In the genomic region with DNA sequence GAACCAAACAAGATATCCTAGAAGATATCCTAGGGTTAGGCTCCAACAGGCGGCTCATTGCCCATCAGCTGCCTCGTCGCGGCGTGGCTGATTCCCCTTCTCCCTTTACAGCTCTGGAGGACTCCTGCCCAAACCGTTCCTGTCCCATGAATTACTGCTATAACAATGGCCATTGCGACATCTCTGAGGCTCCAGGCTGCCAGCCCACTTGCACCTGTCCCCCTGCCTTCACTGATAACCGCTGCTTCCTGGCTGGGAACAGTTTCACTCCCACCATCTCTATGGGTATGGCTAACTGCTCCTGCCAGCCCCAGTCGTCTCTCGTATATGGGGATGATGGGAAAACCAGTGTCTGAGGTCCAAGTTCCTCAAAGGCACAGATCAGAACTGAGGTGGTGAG, we compare ENCODE assay signal across 21 mouse cellular contexts. TPM values are rescaled to one million over a fixed set of nuclear protein-coding genes. Genes with fewer than 3 reads are reported as not detected.
"Had no signal": no experiment of that assay in that cellular context is flagged by ENCODE, and none has a peak within 500 bp of the region (broad histone marks: within the 10 kb centered on the region; RNA-seq: fewer than 3 reads in every experiment).

No protein-coding gene starts in this region.

- H3K4me1 ChIP-seq: midbrain, embryonic 15.5 days; stomach, embryonic 15.5 days had no signal

- H3K27me3 ChIP-seq: midbrain, embryonic 13.5 days; midbrain, embryonic 15.5 days; neural tube, embryonic 12.5 days; stomach, embryonic 15.5 days had no signal

- H3K27ac ChIP-seq: liver, embryonic 14.5 days; midbrain, embryonic 13.5 days; midbrain, embryonic 15.5 days; neural tube, embryonic 12.5 days; stomach, embryonic 15.5 days; stomach, postnatal 0 days had no signal

- H3K4me2 ChIP-seq: lung, embryonic 14.5 days; midbrain, embryonic 11.5 days; midbrain, embryonic 13.5 days; midbrain, embryonic 15.5 days; neural tube, embryonic 12.5 days; stomach, embryonic 15.5 days had no signal

- H3K9ac ChIP-seq: liver, embryonic 14.5 days; lung, embryonic 14.5 days; midbrain, embryonic 13.5 days; midbrain, embryonic 15.5 days; neural tube, embryonic 12.5 days; stomach, embryonic 15.5 days had no signal

- ATAC-seq: midbrain, embryonic 13.5 days; midbrain, embryonic 15.5 days had no signal

- H3K9me3 ChIP-seq: midbrain, embryonic 13.5 days; midbrain, embryonic 15.5 days; neural tube, embryonic 12.5 days; stomach, embryonic 15.5 days had no signal

- H3K4me3 ChIP-seq: midbrain, embryonic 13.5 days; midbrain, embryonic 15.5 days; neural tube, embryonic 12.5 days; stomach, embryonic 15.5 days had no signal

- DNase-seq: lung, adult 18-20 months; lung, embryonic 14.5 days; lung, postnatal 10 days; lung, postnatal 4 days; right cerebral cortex, postnatal 14 days; thymus, adult 2 months; thymus, postnatal 25 days; thymus, postnatal 4 days had no signal

- H3K36me3 ChIP-seq: midbrain, embryonic 13.5 days; midbrain, embryonic 15.5 days; neural tube, embryonic 12.5 days; stomach, embryonic 15.5 days had no signal

RNA-seq across cellular contexts. Expression of a gene that starts 20.6 kb away (rescaled TPM):
- total RNA-seq: megakaryocyte-erythroid progenitor cell, adult 5-6 weeks had no signal
- polyA plus RNA-seq: liver, embryonic 16.5 days; lung, embryonic 14.5 days; midbrain, embryonic 11.5 days; midbrain, embryonic 13.5 days; midbrain, embryonic 15.5 days; neural tube, embryonic 12.5 days; neural tube, embryonic 14.5 days; spleen, adult 2 months had no signal

RNA-seq across cellular contexts. Expression of a gene that starts 33.6 kb away (rescaled TPM):
- total RNA-seq: megakaryocyte, adult 5-6 weeks; megakaryocyte-erythroid progenitor cell, adult 5-6 weeks; neutrophil, adult 5-6 weeks had no signal
- polyA plus RNA-seq: liver, embryonic 16.5 days; lung, embryonic 14.5 days; midbrain, embryonic 11.5 days; midbrain, embryonic 13.5 days; midbrain, embryonic 15.5 days; neural tube, embryonic 12.5 days; neural tube, embryonic 14.5 days; spleen, adult 2 months had no signal

RNA-seq across cellular contexts. Expression of a gene that starts 41.0 kb away (rescaled TPM):
- total RNA-seq: megakaryocyte, adult 5-6 weeks; megakaryocyte-erythroid progenitor cell, adult 5-6 weeks had no signal
- polyA plus RNA-seq: midbrain, embryonic 13.5 days; midbrain, embryonic 15.5 days had no signal
